Mouse (Mus musculus) lung, postnatal 0 days (tissue): ENCODE data around the gene Zfyve21.

ENCODE experiments used
- CTCF ChIP-seq: IDR thresholded peaks from 2 replicates; pipeline ENCODE4 v1.5.1; 2016; ENCODE audit warnings: antibody characterized with exemption, mild to moderate bottlenecking
- EP300 ChIP-seq: IDR thresholded peaks from 2 replicates; pipeline ENCODE4 v1.6.1; 2016; ENCODE audit warnings: antibody characterized with exemption, mild to moderate bottlenecking, control low read depth

DNA sequence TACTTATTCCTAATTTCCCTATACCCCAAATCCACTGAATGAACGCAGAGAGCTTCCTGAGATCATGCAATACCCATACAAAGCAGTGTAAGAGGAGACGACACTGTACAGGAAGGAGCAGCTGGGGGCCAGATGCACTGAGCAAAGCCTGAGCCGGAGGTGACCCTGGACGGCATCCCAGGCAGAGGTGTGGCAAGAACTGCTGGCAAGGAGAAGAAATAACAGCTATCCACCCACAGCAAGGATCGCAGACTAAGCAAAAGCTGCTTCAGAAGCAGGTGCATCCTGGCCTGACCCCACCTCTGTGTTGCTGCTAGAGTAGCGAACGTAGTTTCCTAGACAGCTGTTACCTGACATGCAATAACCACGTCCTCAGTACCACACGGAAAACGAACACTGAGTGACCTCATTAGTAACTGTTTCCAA lies 39.1 kb downstream of the Zfyve21 start:
- TF ChIP-seq CTCF: no peak
- no peak for TF ChIP-seq EP300
